Mouse (Mus musculus): ENCODE data around the gene Pecam1. TPM values are rescaled to one million over a fixed set of nuclear protein-coding genes. Genes with fewer than 3 reads are reported as not detected.
"Not testable (repeated sequence)": the region's sequence is repeated elsewhere in the genome, so short reads cannot be mapped to it uniquely, and the experiment has no call there.

Pecam1 gene
- polyA plus RNA-seq, 1 experiment: 24.3 TPM

- Histone ChIP-seq H3K27me3 (ENCODE audit: control insufficient read depth, insufficient read depth, low read length, poor library complexity, severe bottlenecking) (no peaks in the 10 kb centered on the region), H3K9me3 (replicated peaks; ENCODE audit: control insufficient read depth, insufficient read depth, low read length, poor library complexity, severe bottlenecking) (no peaks in the 10 kb centered on the region), H3K9ac (ENCODE audit: low read depth, poor library complexity, severe bottlenecking) (no peak overlapping the region), H3K4me3 (ENCODE audit: low read depth, low read length) (no peak overlapping the region), H3K36me3 (ENCODE audit: control insufficient read depth, insufficient read depth, low read length, poor library complexity, severe bottlenecking) (no peaks in the 10 kb centered on the region), H3K4me1 (ENCODE audit: control insufficient read depth, insufficient read depth, low read length) (no peaks in the 10 kb centered on the region), H3K27ac (ENCODE audit: insufficient read depth, low read length) (no peak overlapping the region)
- TF ChIP-seq POLR2A (IDR thresholded peaks at IDR 0.05; ENCODE audit: insufficient read depth, low read length) (no peak), EP300 (IDR thresholded peaks at IDR 0.05; ENCODE audit: insufficient read depth, low read depth, low read length) (no peak), CTCF (IDR thresholded peaks at IDR 0.05; ENCODE audit: low read depth, low read length) (no peak)
These were observed 126.8 kb downstream of the Pecam1 start for GRCm38 (mm10) chr11:106623629-106624028.

GRCm38 (mm10) chr11:106622056-106622455 is 128.4 kb downstream of the Pecam1 start:
- Histone ChIP-seq H3K4me1 (ENCODE audit: control insufficient read depth, insufficient read depth, low read length) (no peaks in the 10 kb centered on the region), H3K4me3 (ENCODE audit: low read depth, low read length) (no peak overlapping the region), H3K27ac (ENCODE audit: insufficient read depth, low read length) (no peak overlapping the region), H3K9me3 (replicated peaks; ENCODE audit: control insufficient read depth, insufficient read depth, low read length, poor library complexity, severe bottlenecking) (no peaks in the 10 kb centered on the region), H3K9ac (ENCODE audit: low read depth, poor library complexity, severe bottlenecking) (no peak overlapping the region), H3K36me3 (ENCODE audit: control insufficient read depth, insufficient read depth, low read length, poor library complexity, severe bottlenecking) (no peaks in the 10 kb centered on the region), H3K27me3 (ENCODE audit: control insufficient read depth, insufficient read depth, low read length, poor library complexity, severe bottlenecking) (no peaks in the 10 kb centered on the region)
- no peak for TF ChIP-seq POLR2A (IDR thresholded peaks at IDR 0.05; ENCODE audit: insufficient read depth, low read length)
- no peak for TF ChIP-seq CTCF (IDR thresholded peaks at IDR 0.05; ENCODE audit: low read depth, low read length)
- TF ChIP-seq EP300 (IDR thresholded peaks at IDR 0.05; ENCODE audit: insufficient read depth, low read depth, low read length): no peak

- not testable (repeated sequence) for H3K27me3 ChIP-seq (ENCODE audit: control insufficient read depth, insufficient read depth, low read length, poor library complexity, severe bottlenecking); H3K4me3 ChIP-seq (ENCODE audit: low read depth, low read length); H3K27ac ChIP-seq (ENCODE audit: insufficient read depth, low read length); H3K9ac ChIP-seq (ENCODE audit: low read depth, poor library complexity, severe bottlenecking); H3K9me3 ChIP-seq (replicated peaks; ENCODE audit: control insufficient read depth, insufficient read depth, low read length, poor library complexity, severe bottlenecking); H3K36me3 ChIP-seq (ENCODE audit: control insufficient read depth, insufficient read depth, low read length, poor library complexity, severe bottlenecking); H3K4me1 ChIP-seq (ENCODE audit: control insufficient read depth, insufficient read depth, low read length)
These were observed 131.7 kb downstream of the Pecam1 start for GRCm38 (mm10) chr11:106618768-106619167.

- TF ChIP-seq POLR2A (IDR thresholded peaks at IDR 0.05; ENCODE audit: insufficient read depth, low read length) (no peak), CTCF (IDR thresholded peaks at IDR 0.05; ENCODE audit: low read depth, low read length) (no peak), EP300 (IDR thresholded peaks at IDR 0.05; ENCODE audit: insufficient read depth, low read depth, low read length) (no peak)
- Histone ChIP-seq H3K4me1 (ENCODE audit: control insufficient read depth, insufficient read depth, low read length) (no peaks in the 10 kb centered on the region), H3K36me3 (ENCODE audit: control insufficient read depth, insufficient read depth, low read length, poor library complexity, severe bottlenecking) (no peaks in the 10 kb centered on the region), H3K9ac (ENCODE audit: low read depth, poor library complexity, severe bottlenecking) (no peak overlapping the region), H3K9me3 (replicated peaks; ENCODE audit: control insufficient read depth, insufficient read depth, low read length, poor library complexity, severe bottlenecking) (no peaks in the 10 kb centered on the region), H3K27me3 (ENCODE audit: control insufficient read depth, insufficient read depth, low read length, poor library complexity, severe bottlenecking) (no peaks in the 10 kb centered on the region), H3K27ac (ENCODE audit: insufficient read depth, low read length) (no peak overlapping the region), H3K4me3 (ENCODE audit: low read depth, low read length) (no peak overlapping the region)
These were observed 132.4 kb downstream of the Pecam1 start for GRCm38 (mm10) chr11:106617821-106618580.

DNA sequence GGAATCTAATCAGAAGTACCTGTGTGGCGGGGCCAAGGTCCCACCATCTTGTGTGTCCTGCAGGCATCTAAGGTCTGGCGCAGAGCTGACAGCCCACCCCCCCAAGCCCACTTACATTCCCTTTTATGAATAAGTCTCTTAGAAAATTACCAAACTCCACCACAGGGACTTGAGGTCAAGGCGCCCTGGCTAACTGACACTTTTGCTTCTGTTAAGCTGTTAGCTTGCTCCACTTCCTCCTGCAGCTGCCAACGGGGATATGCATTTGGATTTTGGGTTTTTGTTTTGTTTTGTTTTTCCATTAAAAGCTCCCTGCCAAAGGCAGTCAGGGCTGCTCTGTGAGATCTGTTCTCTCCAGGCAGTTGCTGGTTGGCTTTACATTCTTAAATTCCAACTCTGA is 134.9 kb downstream of the Pecam1 start:
- no peaks in the 10 kb centered on the region for H3K36me3 ChIP-seq (ENCODE audit: control insufficient read depth, insufficient read depth, low read length, poor library complexity, severe bottlenecking)
- H3K27me3 ChIP-seq (ENCODE audit: control insufficient read depth, insufficient read depth, low read length, poor library complexity, severe bottlenecking): no peaks in the 10 kb centered on the region

GRCm38 (mm10) chr11:106614339-106614645 is 136.1 kb downstream of the Pecam1 start:
- Histone ChIP-seq H3K27me3 (ENCODE audit: control insufficient read depth, insufficient read depth, low read length, poor library complexity, severe bottlenecking) (no peaks in the 10 kb centered on the region), H3K9ac (ENCODE audit: low read depth, poor library complexity, severe bottlenecking) (0 out of 2 replicates have a peak overlapping the region, but pooled peaks have one; percentile 60), H3K4me1 (ENCODE audit: control insufficient read depth, insufficient read depth, low read length) (no peaks in the 10 kb centered on the region), H3K36me3 (ENCODE audit: control insufficient read depth, insufficient read depth, low read length, poor library complexity, severe bottlenecking) (no peaks in the 10 kb centered on the region), H3K4me3 (ENCODE audit: low read depth, low read length) (no peak overlapping the region), H3K27ac (ENCODE audit: insufficient read depth, low read length) (no peak overlapping the region), H3K9me3 (replicated peaks; ENCODE audit: control insufficient read depth, insufficient read depth, low read length, poor library complexity, severe bottlenecking) (no peaks in the 10 kb centered on the region)
- TF ChIP-seq EP300 (IDR thresholded peaks at IDR 0.05; ENCODE audit: insufficient read depth, low read depth, low read length) (no peak), CTCF (IDR thresholded peaks at IDR 0.05; ENCODE audit: low read depth, low read length) (no peak), POLR2A (IDR thresholded peaks at IDR 0.05; ENCODE audit: insufficient read depth, low read length) (no peak)

More for the DNA sequence above, 134.9 kb downstream of the Pecam1 start:
- no peak overlapping the region for H3K27ac ChIP-seq (ENCODE audit: insufficient read depth, low read length)
- no peak overlapping the region for H3K9ac ChIP-seq (ENCODE audit: low read depth, poor library complexity, severe bottlenecking)
- TF ChIP-seq POLR2A (IDR thresholded peaks at IDR 0.05; ENCODE audit: insufficient read depth, low read length) (no peak), CTCF (IDR thresholded peaks at IDR 0.05; ENCODE audit: low read depth, low read length) (no peak), EP300 (IDR thresholded peaks at IDR 0.05; ENCODE audit: insufficient read depth, low read depth, low read length) (no peak)
- no peak overlapping the region for H3K4me3 ChIP-seq (ENCODE audit: low read depth, low read length)
- H3K4me1 ChIP-seq (ENCODE audit: control insufficient read depth, insufficient read depth, low read length): no peaks in the 10 kb centered on the region
- no peaks in the 10 kb centered on the region for H3K9me3 ChIP-seq (replicated peaks; ENCODE audit: control insufficient read depth, insufficient read depth, low read length, poor library complexity, severe bottlenecking)
